Mouse (Mus musculus): ENCODE data around the gene Ceacam16.

Gene Ceacam16

GRCm38 (mm10) chr7:19815296-19816223 lies 45.5 kb downstream of the Ceacam16 start:
- no peak for DNase-seq

- no peak for DNase-seq
Observed at GRCm38 (mm10) chr7:19813579-19814122, 47.4 kb downstream of the Ceacam16 start.

GRCm38 (mm10) chr7:19813161-19813560 lies 47.9 kb downstream of the Ceacam16 start:
- DNase-seq: no peak

- DNase-seq: peak; percentile 80 to 87
Observed at GRCm38 (mm10) chr7:19811114-19811513, 50.0 kb downstream of the Ceacam16 start.

- DNase-seq: peak; percentile 48 to 56
Observed at GRCm38 (mm10) chr7:19809369-19809768, 51.7 kb downstream of the Ceacam16 start.

- DNase-seq: no peak
Observed at GRCm38 (mm10) chr7:19806356-19806969, 54.6 kb downstream of the Ceacam16 start.

GRCm38 (mm10) chr7:19802995-19803394 lies 58.1 kb downstream of the Ceacam16 start:
- DNase-seq: peak; percentile 85 to 86
